Mouse (Mus musculus) embryonic fibroblast, embryonic 13.5 days (primary cell): Measurements from ENCODE around the gene Emg1.

ENCODE experiments used
- CTCF ChIP-seq: IDR thresholded peaks from 2 replicates; pipeline ENCODE4 v1.5.1; 2011; ENCODE audit warnings: mild to moderate bottlenecking, control low read depth, low read length, moderate library complexity, borderline replicate concordance; ENCODE audit not compliant: insufficient read depth
- POLR2A ChIP-seq: IDR thresholded peaks from 2 replicates; pipeline ENCODE4 v1.6.1; 2011; ENCODE audit warnings: low read depth, mild to moderate bottlenecking, control low read depth, low read length, moderate library complexity

DNA sequence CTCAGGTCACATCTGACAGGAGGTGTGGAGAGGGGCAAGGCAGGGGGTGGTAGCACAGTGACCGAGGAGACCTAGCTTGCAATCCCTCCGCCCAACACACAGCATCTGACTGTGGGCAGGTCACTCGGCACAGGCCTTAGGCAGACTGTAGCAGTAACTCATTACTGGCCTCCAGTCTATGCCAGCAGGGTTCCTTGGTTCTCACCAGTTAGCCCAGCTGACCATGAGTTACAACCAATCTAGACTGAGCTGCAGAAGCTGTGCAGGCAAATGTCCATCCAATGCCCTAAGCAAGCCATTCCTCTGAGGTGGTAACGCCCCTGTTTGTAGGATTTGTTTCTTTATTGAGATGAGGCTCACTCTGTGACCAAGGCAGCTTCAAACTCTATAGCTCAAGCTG, 12.6 kb downstream of the Emg1 start:
- TF ChIP-seq POLR2A = no peak
- no peak for TF ChIP-seq CTCF
